Mouse (Mus musculus): ENCODE measurements around the gene Cdc14b. TPM values are rescaled to one million over a fixed set of nuclear protein-coding genes. Genes with fewer than 3 reads are reported as not detected.

Cdc14b gene
- total and polyA plus RNA-seq, 2 experiments: 7.6 to 31.7 TPM

DNA sequence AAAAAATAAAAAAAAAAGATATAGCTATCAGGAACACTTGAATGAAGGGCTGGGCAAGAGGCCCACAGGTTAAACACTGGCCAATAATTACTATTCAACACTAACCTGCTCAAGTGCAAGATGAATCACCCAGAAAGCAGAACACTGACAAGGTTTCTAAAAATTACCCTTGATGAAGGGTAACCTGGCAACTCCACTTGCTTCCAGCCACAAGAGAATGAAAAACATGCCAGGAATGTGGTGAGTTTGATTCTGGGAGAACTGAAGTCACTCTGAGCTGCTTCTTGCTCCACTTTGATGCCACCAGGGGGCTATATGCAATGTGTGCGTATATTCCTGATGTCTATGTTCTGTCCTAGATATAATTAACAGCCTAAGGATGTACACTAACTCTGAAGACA lies 119.9 kb downstream of the Cdc14b start:
- Histone ChIP-seq H3K4me1 (ENCODE audit: control insufficient read depth, insufficient read depth, low read length) (no peaks in the 10 kb centered on the region), H3K27me3 (ENCODE audit: control insufficient read depth, insufficient read depth, low read length) (no peaks in the 10 kb centered on the region), H3K27ac (replicated peaks; ENCODE audit: insufficient read depth, low read depth, low read length) (no peak overlapping the region), H3K4me3 (ENCODE audit: insufficient read depth, low read depth, low read length) (no peak overlapping the region), H3K9ac (ENCODE audit: low read depth, low read length) (no peak overlapping the region), H3K36me3 (ENCODE audit: control insufficient read depth, insufficient read depth, low read length) (no peaks in the 10 kb centered on the region), H3K79me2 (ENCODE audit: control insufficient read depth, insufficient read depth, low read length) (0 out of 2 replicates have a peak, but pooled peaks cover 2% of the 10 kb centered on the region)
- no peak for TF ChIP-seq POLR2A (IDR thresholded peaks at IDR 0.05; ENCODE audit: extremely low read depth, insufficient read depth, low read length)
- TF ChIP-seq CTCF (IDR thresholded peaks at IDR 0.05; ENCODE audit: low read depth, low read length): no peak
- WGBS: 74% methylated on average over 1 of the region's 1 CpGs
- no peak for DNase-seq (ENCODE audit: extremely low read depth, low read depth, low spot score)

DNA sequence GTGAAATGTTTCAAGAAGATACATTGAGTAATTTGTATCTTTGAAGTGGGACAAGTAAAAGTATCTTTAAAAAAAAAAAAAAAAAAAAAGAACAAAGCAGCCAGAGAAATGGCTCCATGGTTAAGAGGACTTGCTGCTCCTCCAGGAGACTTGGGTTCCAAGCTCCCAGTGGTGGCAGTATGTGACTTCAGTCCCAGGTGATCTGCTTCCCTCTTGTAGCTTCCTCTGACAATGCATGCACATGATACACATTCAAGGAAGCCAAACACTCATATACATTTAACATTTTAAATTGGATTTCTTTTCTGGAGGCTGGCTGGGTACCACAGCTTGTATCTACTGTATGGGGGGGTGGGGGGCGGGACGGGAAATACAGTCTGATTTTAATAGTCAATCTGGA lies 120.4 kb downstream of the Cdc14b start:
- H3K4me3 ChIP-seq (ENCODE audit: insufficient read depth, low read depth, low read length): no peak overlapping the region
- H3K36me3 ChIP-seq (ENCODE audit: control insufficient read depth, insufficient read depth, low read length): no peaks in the 10 kb centered on the region
- TF ChIP-seq CTCF (IDR thresholded peaks at IDR 0.05; ENCODE audit: low read depth, low read length): no peak
- TF ChIP-seq POLR2A (IDR thresholded peaks at IDR 0.05; ENCODE audit: extremely low read depth, insufficient read depth, low read length): no peak
- 0 out of 2 replicates have a peak, but pooled peaks cover 2% of the 10 kb centered on the region for H3K79me2 ChIP-seq (ENCODE audit: control insufficient read depth, insufficient read depth, low read length)
- 80% methylated on average over 2 of the region's 2 CpGs for WGBS
- no peaks in the 10 kb centered on the region for H3K4me1 ChIP-seq (ENCODE audit: control insufficient read depth, insufficient read depth, low read length)
- H3K27me3 ChIP-seq (ENCODE audit: control insufficient read depth, insufficient read depth, low read length): no peaks in the 10 kb centered on the region
- H3K27ac ChIP-seq (replicated peaks; ENCODE audit: insufficient read depth, low read depth, low read length): no peak overlapping the region
- H3K9ac ChIP-seq (ENCODE audit: low read depth, low read length): no peak overlapping the region
- DNase-seq (ENCODE audit: extremely low read depth, low read depth, low spot score): no peak

DNA sequence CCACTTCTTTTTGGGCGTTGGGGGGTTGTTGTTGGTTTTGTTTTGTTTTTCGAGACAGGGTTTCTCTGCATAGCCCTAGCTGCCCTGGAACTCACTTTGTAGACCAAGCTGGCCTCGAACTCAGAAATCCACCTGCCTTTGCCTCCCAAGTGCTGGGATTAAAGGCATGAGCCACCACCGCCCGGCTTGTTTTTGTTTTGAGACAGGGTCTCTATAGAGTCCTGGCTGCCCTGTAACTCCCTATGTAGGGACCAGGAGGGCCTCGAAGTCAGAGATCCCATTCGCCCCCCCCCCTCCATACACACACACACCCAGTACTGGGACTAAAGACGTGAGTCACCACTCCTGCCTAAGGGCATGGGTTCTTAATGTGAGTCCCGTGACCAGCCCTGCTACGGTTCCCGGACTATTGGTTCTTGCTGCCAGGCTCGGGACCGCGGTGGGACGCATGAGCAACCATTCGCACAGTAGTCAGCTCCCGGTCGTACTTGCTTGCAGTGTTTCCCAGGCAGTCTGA lies 121.3 kb downstream of the Cdc14b start:
- DNase-seq (ENCODE audit: extremely low read depth, low read depth, low spot score): peak; percentile 42

DNA sequence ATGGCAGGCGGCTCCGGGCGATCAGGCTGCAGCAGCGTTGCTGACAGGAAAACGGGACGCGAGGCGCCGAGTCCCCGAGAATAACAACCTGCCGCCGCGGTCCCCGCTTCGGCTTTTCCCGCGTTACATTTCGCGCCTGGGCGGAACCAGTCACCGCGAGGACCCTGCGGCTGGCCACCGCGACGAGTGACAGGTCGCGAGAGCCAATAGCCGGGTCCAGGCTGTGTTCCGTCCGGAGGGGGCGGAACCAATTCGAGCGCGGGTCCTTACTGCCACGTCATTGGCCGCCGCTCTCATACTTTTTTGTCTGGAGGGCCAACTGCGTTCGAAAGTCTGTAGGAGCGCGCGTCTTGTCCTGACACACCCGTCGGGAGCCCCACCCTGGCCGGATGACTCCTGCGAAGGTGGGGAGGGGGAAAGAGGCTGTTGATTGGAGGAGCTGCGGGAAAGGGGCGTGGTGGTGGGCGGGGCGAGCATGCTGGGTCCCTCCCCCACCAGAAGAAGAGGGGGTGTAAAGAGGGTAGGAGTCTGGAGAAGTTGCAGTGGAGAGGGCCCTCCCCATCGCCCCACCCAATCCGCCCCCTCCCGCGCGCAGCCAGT lies 121.9 kb downstream of the Cdc14b start, which contains the start of gene Zfp367:
Gene Zfp367 (minus strand): TSS at position 120 of the 600 bp plus-strand sequence.
- H3K9ac ChIP-seq (ENCODE audit: low read depth, low read length): peak within 1 kb of the TSS; percentile 76
- TF ChIP-seq CTCF (IDR thresholded peaks at IDR 0.05; ENCODE audit: low read depth, low read length) (no peak), POLR2A (IDR thresholded peaks at IDR 0.05; ENCODE audit: extremely low read depth, insufficient read depth, low read length) (no peak)
- no peaks in the 10 kb centered on the region for H3K4me1 ChIP-seq (ENCODE audit: control insufficient read depth, insufficient read depth, low read length)
- 0 out of 2 replicates have a peak, but pooled peaks cover 2% of the 10 kb centered on the region for H3K79me2 ChIP-seq (ENCODE audit: control insufficient read depth, insufficient read depth, low read length)
- H3K27me3 ChIP-seq (ENCODE audit: control insufficient read depth, insufficient read depth, low read length): no peaks in the 10 kb centered on the region
- H3K4me3 ChIP-seq (ENCODE audit: insufficient read depth, low read depth, low read length): peak within 1 kb of the TSS; percentile 84
- H3K27ac ChIP-seq (replicated peaks; ENCODE audit: insufficient read depth, low read depth, low read length): peak within 1 kb of the TSS; percentile 45
- no peaks in the 10 kb centered on the region for H3K36me3 ChIP-seq (ENCODE audit: control insufficient read depth, insufficient read depth, low read length)
- under 1% methylated on average over 56 of the region's 56 CpGs for WGBS
- peak; percentile 93 for DNase-seq (ENCODE audit: extremely low read depth, low read depth, low spot score)

More for the DNA sequence above, 121.3 kb downstream of the Cdc14b start:
- H3K36me3 ChIP-seq (ENCODE audit: control insufficient read depth, insufficient read depth, low read length): no peaks in the 10 kb centered on the region
- TF ChIP-seq POLR2A (IDR thresholded peaks at IDR 0.05; ENCODE audit: extremely low read depth, insufficient read depth, low read length) (no peak), CTCF (IDR thresholded peaks at IDR 0.05; ENCODE audit: low read depth, low read length) (no peak)
- 7% methylated on average over 18 of the region's 18 CpGs for WGBS
- peak overlapping the region; percentile 1; the same call in 1 of the 2 replicates for H3K9ac ChIP-seq (ENCODE audit: low read depth, low read length)
- no peaks in the 10 kb centered on the region for H3K27me3 ChIP-seq (ENCODE audit: control insufficient read depth, insufficient read depth, low read length)
- H3K4me1 ChIP-seq (ENCODE audit: control insufficient read depth, insufficient read depth, low read length): no peaks in the 10 kb centered on the region
- no peak overlapping the region for H3K27ac ChIP-seq (replicated peaks; ENCODE audit: insufficient read depth, low read depth, low read length)
- H3K79me2 ChIP-seq (ENCODE audit: control insufficient read depth, insufficient read depth, low read length): 0 out of 2 replicates have a peak, but pooled peaks cover 2% of the 10 kb centered on the region
- H3K4me3 ChIP-seq (ENCODE audit: insufficient read depth, low read depth, low read length): peak overlapping the region; percentile 84

DNA sequence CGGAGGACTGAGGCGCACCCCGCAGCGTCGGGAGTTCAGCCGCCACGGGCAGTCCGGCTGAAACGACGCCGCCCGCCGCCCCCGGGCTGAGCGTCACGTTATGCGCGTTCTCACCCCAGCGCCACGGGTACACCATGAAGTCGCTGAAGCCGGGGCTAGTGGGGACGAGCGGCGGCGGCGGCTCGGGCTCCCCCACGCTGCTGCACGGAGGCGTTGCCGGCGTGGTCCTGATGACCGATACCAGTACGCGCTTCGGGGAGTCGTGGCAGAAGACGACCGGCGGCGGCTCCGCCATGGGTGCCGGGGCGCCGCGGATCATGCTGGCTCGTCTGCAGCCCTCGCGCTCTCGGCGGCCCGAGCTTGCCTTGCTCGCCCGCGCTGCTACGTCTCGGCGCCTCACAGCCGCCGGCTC lies 122.4 kb downstream of the Cdc14b start:
- WGBS: under 1% methylated on average over 61 of the region's 61 CpGs
- 0 out of 2 replicates have a peak, but pooled peaks cover 2% of the 10 kb centered on the region for H3K79me2 ChIP-seq (ENCODE audit: control insufficient read depth, insufficient read depth, low read length)
- no peak for DNase-seq (ENCODE audit: extremely low read depth, low read depth, low spot score)
- no peak for TF ChIP-seq POLR2A (IDR thresholded peaks at IDR 0.05; ENCODE audit: extremely low read depth, insufficient read depth, low read length)
- no peak for TF ChIP-seq CTCF (IDR thresholded peaks at IDR 0.05; ENCODE audit: low read depth, low read length)
- no peaks in the 10 kb centered on the region for H3K27me3 ChIP-seq (ENCODE audit: control insufficient read depth, insufficient read depth, low read length)
- H3K4me1 ChIP-seq (ENCODE audit: control insufficient read depth, insufficient read depth, low read length): no peaks in the 10 kb centered on the region
- no peaks in the 10 kb centered on the region for H3K36me3 ChIP-seq (ENCODE audit: control insufficient read depth, insufficient read depth, low read length)
- peak overlapping the region; percentile 76 for H3K9ac ChIP-seq (ENCODE audit: low read depth, low read length)
- peak overlapping the region; percentile 84 for H3K4me3 ChIP-seq (ENCODE audit: insufficient read depth, low read depth, low read length)
- H3K27ac ChIP-seq (replicated peaks; ENCODE audit: insufficient read depth, low read depth, low read length): peak overlapping the region; percentile 45

DNA sequence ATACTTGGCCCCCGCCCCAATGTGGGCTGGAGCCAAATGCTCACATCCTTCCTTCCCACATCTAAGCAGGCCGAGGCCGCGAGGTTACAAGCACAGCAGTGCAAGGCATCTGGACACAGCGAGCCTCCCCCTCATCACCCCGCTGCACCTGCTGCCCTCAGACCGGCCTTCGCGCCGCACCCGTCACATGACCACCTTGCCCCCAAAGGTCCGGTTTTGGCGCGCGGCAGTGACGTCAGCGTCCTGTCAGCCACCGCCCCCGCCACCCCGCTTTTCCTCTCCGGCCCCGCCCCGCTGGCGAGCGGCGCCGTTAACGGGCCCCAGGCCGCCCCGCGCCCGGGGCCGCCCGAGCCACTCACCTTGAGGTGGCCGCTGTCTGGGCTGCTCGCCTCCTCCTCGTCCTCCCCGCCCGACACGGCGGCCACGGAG lies 122.8 kb downstream of the Cdc14b start:
- WGBS: 1% methylated on average over 42 of the region's 42 CpGs
- Histone ChIP-seq H3K4me3 (ENCODE audit: insufficient read depth, low read depth, low read length) (peak overlapping the region; percentile 84), H3K9ac (ENCODE audit: low read depth, low read length) (peak overlapping the region; percentile 76), H3K4me1 (ENCODE audit: control insufficient read depth, insufficient read depth, low read length) (no peaks in the 10 kb centered on the region), H3K79me2 (ENCODE audit: control insufficient read depth, insufficient read depth, low read length) (peaks cover 5% of the 10 kb centered on the region; the same call in 1 of the 2 replicates), H3K27ac (replicated peaks; ENCODE audit: insufficient read depth, low read depth, low read length) (peak overlapping the region; percentile 45), H3K27me3 (ENCODE audit: control insufficient read depth, insufficient read depth, low read length) (no peaks in the 10 kb centered on the region), H3K36me3 (ENCODE audit: control insufficient read depth, insufficient read depth, low read length) (no peaks in the 10 kb centered on the region)
- DNase-seq (ENCODE audit: extremely low read depth, low read depth, low spot score): peak; percentile 61
- TF ChIP-seq CTCF (IDR thresholded peaks at IDR 0.05; ENCODE audit: low read depth, low read length) (no peak), POLR2A (IDR thresholded peaks at IDR 0.05; ENCODE audit: extremely low read depth, insufficient read depth, low read length) (no peak)

Data from liver, adult 2 months (tissue).